Mouse (Mus musculus) hindbrain, embryonic 12.5 days (tissue): Measurements from ENCODE around the gene Dab1. TPM values are rescaled to one million over a fixed set of nuclear protein-coding genes. Genes with fewer than 3 reads are reported as not detected.

ENCODE experiments used
- ATAC-seq: fragments of 200-750 bp; cut with Nextera tagmentation; 2 replicates; pipeline ENCODE4 v1.8.0; 2017; ENCODE audit warnings: moderate TSS enrichment; ENCODE audit not compliant: low FRiP score
- H3K27ac ChIP-seq: fragments of 300-500 bp; sonication (generic); 2 replicates; pipeline ENCODE4 v1.5.1; 2016; ENCODE audit warnings: mild to moderate bottlenecking
- H3K27me3 ChIP-seq: fragments of 300-500 bp; sonication (generic); 2 replicates; pipeline ENCODE4 v1.6.1; 2016; ENCODE audit warnings: mild to moderate bottlenecking
- H3K36me3 ChIP-seq: fragments of 300-500 bp; sonication (generic); 2 replicates; pipeline ENCODE4 v1.6.1; 2016; ENCODE audit warnings: mild to moderate bottlenecking
- H3K4me1 ChIP-seq: fragments of 300-500 bp; sonication (generic); 2 replicates; pipeline ENCODE4 v1.6.1; 2016
- H3K4me2 ChIP-seq: fragments of 300-500 bp; sonication (generic); replicated peaks from 2 replicates; pipeline ENCODE4 v1.6.1; 2016; ENCODE audit warnings: mild to moderate bottlenecking
- H3K4me3 ChIP-seq: fragments of 300-500 bp; sonication (generic); 2 replicates; pipeline ENCODE4 v1.5.1; 2016; ENCODE audit warnings: mild to moderate bottlenecking
- H3K9ac ChIP-seq: fragments of 300-500 bp; sonication (generic); 2 replicates; pipeline ENCODE4 v1.6.1; 2016; ENCODE audit warnings: mild to moderate bottlenecking, moderate library complexity
- H3K9me3 ChIP-seq: fragments of 300-500 bp; sonication (generic); replicated peaks from 2 replicates; pipeline ENCODE4 v1.6.1; 2016; ENCODE audit warnings: mild to moderate bottlenecking
- WGBS: fragments of 180-500 bp; shearing (Covaris S2); methylation state at CpG from one replicate; pipeline ENCODE4 v1.1.7; 2016; 5-methylcytosine and 5-hydroxymethylcytosine counted together
- polyA plus RNA-seq: library from polyadenylated mRNA; unstranded; fragments of >200 nt; fragmentation: Nextera tagmentation; extraction: Ambion mirVana; gene quantifications from 2 replicates; pipeline ENCODE4 v1.2.1, GENCODE M21; 2016

Gene Dab1
- polyA plus RNA-seq, 1 experiment from 2014 or later: 77.0 TPM

- peaks cover 6% of the 10 kb centered on the region; the same call in 1 of the 2 replicates for H3K4me1 ChIP-seq
- H3K27ac ChIP-seq: no peak overlapping the region
- H3K9ac ChIP-seq: no peak overlapping the region
- no peak for ATAC-seq
- 73% methylated on average over 10 of the region's 10 CpGs for WGBS
- no peaks in the 10 kb centered on the region for H3K9me3 ChIP-seq
- H3K4me3 ChIP-seq: no peak overlapping the region
- no peak overlapping the region for H3K4me2 ChIP-seq
- no peaks in the 10 kb centered on the region for H3K36me3 ChIP-seq
- H3K27me3 ChIP-seq: no peaks in the 10 kb centered on the region
Measured at GRCm38 (mm10) chr4:104071296-104071695, 452.1 kb downstream of the Dab1 start.

DNA sequence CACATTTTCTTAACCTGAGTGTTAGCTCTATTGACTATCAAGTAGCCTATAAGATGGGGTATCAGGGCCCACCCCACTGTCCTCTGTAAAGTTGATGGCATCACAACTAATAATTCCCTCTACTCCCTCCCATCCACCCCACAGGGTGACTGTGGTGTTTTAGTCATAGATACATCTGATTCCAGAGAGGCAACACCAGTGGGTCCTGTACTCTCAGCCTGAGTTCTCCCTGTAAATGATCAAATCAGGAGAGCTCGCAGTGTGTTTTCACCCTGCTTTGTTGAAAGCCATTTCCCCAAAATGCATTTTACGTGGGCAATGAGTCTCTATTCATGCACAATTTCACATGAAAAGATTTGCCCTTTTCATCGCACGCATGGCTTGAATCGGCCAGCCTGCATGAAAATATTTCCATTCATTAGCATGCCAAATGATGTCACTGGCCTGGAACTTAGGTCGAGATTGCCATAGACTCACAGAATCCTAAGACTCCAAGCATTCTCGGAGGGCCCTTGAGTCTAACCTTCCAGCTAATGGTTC is 454.8 kb downstream of the Dab1 start:
- Histone ChIP-seq H3K4me3 (no peak overlapping the region), H3K4me1 (peaks cover 6% of the 10 kb centered on the region; the same call in 1 of the 2 replicates), H3K27me3 (no peaks in the 10 kb centered on the region), H3K9ac (no peak overlapping the region), H3K36me3 (no peaks in the 10 kb centered on the region), H3K4me2 (no peak overlapping the region), H3K9me3 (no peaks in the 10 kb centered on the region), H3K27ac (no peak overlapping the region)
- ATAC-seq: 0 out of 2 replicates have a peak, but pooled peaks have one; percentile 35
- WGBS: 25% methylated on average over 7 of the region's 7 CpGs

DNA sequence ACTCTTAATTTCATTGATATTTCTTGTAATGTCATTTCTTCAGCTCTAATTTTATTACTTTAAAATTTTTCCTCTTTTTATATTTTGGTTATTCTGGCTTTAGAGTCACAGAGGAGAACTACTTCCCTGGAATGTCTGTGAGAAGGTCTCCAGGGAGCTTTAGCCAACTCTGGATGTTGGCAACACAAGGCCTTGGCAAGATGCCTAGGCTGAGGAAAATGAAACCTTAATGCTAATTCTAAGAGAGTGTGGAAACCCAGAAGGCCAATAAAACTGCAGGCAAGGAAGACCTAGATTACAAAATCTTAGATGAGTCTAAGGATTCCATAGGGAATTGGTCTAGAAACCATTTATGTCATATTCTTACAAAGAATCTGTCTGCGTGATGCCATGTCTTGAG is 458.6 kb downstream of the Dab1 start:
- H3K4me2 ChIP-seq: no peak overlapping the region
- WGBS: 100% methylated on average over 1 of the region's 1 CpGs

GRCm38 (mm10) chr4:104106299-104106698 is 487.1 kb downstream of the Dab1 start:
- Histone ChIP-seq H3K27me3 (no peaks in the 10 kb centered on the region; the same call in 1 of the 2 replicates), H3K4me1 (no peaks in the 10 kb centered on the region), H3K9ac (no peak overlapping the region), H3K27ac (no peak overlapping the region), H3K4me3 (no peak overlapping the region), H3K9me3 (no peaks in the 10 kb centered on the region), H3K4me2 (no peak overlapping the region), H3K36me3 (no peaks in the 10 kb centered on the region)
- ATAC-seq: no peak
- WGBS: 71% methylated on average over 6 of the region's 6 CpGs

More for the DNA sequence above, 458.6 kb downstream of the Dab1 start:
- no peaks in the 10 kb centered on the region for H3K27me3 ChIP-seq
- ATAC-seq: no peak
- peaks cover 6% of the 10 kb centered on the region; the same call in 1 of the 2 replicates for H3K4me1 ChIP-seq
- no peak overlapping the region for H3K9ac ChIP-seq
- H3K4me3 ChIP-seq: no peak overlapping the region
- no peaks in the 10 kb centered on the region for H3K9me3 ChIP-seq
- H3K36me3 ChIP-seq: no peaks in the 10 kb centered on the region
- no peak overlapping the region for H3K27ac ChIP-seq

GRCm38 (mm10) chr4:104111614-104112013 is 492.5 kb downstream of the Dab1 start:
- Histone ChIP-seq H3K36me3 (no peaks in the 10 kb centered on the region), H3K27me3 (no peaks in the 10 kb centered on the region; the same call in 1 of the 2 replicates), H3K4me1 (peaks cover 6% of the 10 kb centered on the region), H3K9ac (no peak overlapping the region), H3K9me3 (no peaks in the 10 kb centered on the region), H3K4me3 (no peak overlapping the region), H3K27ac (no peak overlapping the region), H3K4me2 (no peak overlapping the region)
- no peak for ATAC-seq

- Histone ChIP-seq H3K27me3 (no peaks in the 10 kb centered on the region), H3K27ac (no peak overlapping the region), H3K4me3 (no peak overlapping the region), H3K4me2 (no peak overlapping the region), H3K9ac (no peak overlapping the region), H3K9me3 (no peaks in the 10 kb centered on the region; the same call in 1 of the 2 replicates), H3K36me3 (no peaks in the 10 kb centered on the region), H3K4me1 (peaks cover 6% of the 10 kb centered on the region)
- no peak for ATAC-seq
- 73% methylated on average over 13 of the region's 13 CpGs for WGBS
Measured at GRCm38 (mm10) chr4:104113209-104114005, 494.2 kb downstream of the Dab1 start.

DNA sequence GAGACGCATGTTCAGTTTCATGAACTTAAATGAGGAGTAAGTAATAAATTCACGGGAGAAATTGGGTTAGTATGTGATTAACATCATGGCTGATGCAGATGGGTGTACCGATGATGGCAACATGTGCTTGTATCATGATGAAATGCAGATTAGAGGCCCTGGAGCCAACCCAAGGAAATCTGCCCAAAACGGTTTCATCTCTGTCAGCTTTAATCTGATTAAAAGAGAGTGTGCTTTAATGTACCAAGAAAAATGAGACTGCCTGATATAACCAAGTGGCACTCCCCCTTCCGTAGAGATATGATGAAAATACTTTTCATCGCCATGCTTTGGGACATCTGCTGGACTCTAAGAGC is 494.8 kb downstream of the Dab1 start:
- H3K4me3 ChIP-seq: no peak overlapping the region
- H3K36me3 ChIP-seq: no peaks in the 10 kb centered on the region
- no peak overlapping the region for H3K27ac ChIP-seq
- 79% methylated on average over 6 of the region's 6 CpGs for WGBS
- no peaks in the 10 kb centered on the region; the same call in 1 of the 2 replicates for H3K9me3 ChIP-seq
- ATAC-seq: no peak
- H3K9ac ChIP-seq: no peak overlapping the region
- H3K4me2 ChIP-seq: no peak overlapping the region
- no peaks in the 10 kb centered on the region for H3K27me3 ChIP-seq
- H3K4me1 ChIP-seq: peaks cover 6% of the 10 kb centered on the region

- no peak overlapping the region for H3K27ac ChIP-seq
- H3K9me3 ChIP-seq: no peaks in the 10 kb centered on the region; the same call in 1 of the 2 replicates
- no peak for ATAC-seq
- no peak overlapping the region for H3K4me2 ChIP-seq
- WGBS: 88% methylated on average over 4 of the region's 4 CpGs
- no peaks in the 10 kb centered on the region for H3K27me3 ChIP-seq
- H3K9ac ChIP-seq: no peak overlapping the region
- H3K4me3 ChIP-seq: no peak overlapping the region
- H3K4me1 ChIP-seq: no peaks in the 10 kb centered on the region
- no peaks in the 10 kb centered on the region for H3K36me3 ChIP-seq
Measured at GRCm38 (mm10) chr4:104120108-104120507, 500.9 kb downstream of the Dab1 start.

- Histone ChIP-seq H3K27ac (no peak overlapping the region), H3K4me3 (no peak overlapping the region), H3K9ac (no peak overlapping the region), H3K36me3 (no peaks in the 10 kb centered on the region), H3K4me2 (no peak overlapping the region), H3K4me1 (no peaks in the 10 kb centered on the region), H3K27me3 (no peaks in the 10 kb centered on the region), H3K9me3 (no peaks in the 10 kb centered on the region; the same call in 1 of the 2 replicates)
- WGBS: 96% methylated on average over 5 of the region's 5 CpGs
- ATAC-seq: no peak
Measured at GRCm38 (mm10) chr4:104121959-104122358, 502.8 kb downstream of the Dab1 start.

GRCm38 (mm10) chr4:104122364-104122763 is 503.2 kb downstream of the Dab1 start:
- Histone ChIP-seq H3K36me3 (no peaks in the 10 kb centered on the region), H3K27me3 (no peaks in the 10 kb centered on the region), H3K27ac (no peak overlapping the region), H3K4me1 (no peaks in the 10 kb centered on the region), H3K9me3 (no peaks in the 10 kb centered on the region), H3K9ac (no peak overlapping the region), H3K4me3 (no peak overlapping the region), H3K4me2 (no peak overlapping the region)
- no peak for ATAC-seq
- 77% methylated on average over 1 of the region's 1 CpGs for whole genome bisulfite sequencing

DNA sequence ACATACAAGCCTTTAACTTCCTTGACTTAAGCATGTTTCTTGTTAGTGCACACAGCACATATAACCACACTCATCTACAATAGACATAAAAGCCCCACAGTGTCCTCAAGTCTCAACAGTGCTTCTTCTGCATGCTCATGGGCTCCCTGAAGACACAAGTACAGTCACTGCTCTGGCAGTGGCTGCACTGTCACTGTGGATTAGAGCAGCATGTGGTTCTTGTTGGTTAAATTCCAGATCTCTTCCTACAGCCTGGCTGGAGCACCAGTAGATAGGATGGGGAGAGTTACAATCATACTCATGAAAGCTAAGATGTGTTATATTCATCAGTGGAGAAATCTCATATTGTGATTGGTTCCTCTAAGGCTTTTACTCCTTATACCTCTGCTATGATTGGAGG is 534.5 kb downstream of the Dab1 start:
- no peaks in the 10 kb centered on the region for H3K36me3 ChIP-seq
- H3K27me3 ChIP-seq: no peaks in the 10 kb centered on the region
- no peak for ATAC-seq
- H3K9ac ChIP-seq: no peak overlapping the region
- H3K27ac ChIP-seq: no peak overlapping the region
- H3K4me1 ChIP-seq: no peaks in the 10 kb centered on the region
- no peak overlapping the region for H3K4me2 ChIP-seq
- no peaks in the 10 kb centered on the region for H3K9me3 ChIP-seq
- H3K4me3 ChIP-seq: no peak overlapping the region

GRCm38 (mm10) chr4:104178067-104178466 is 558.9 kb downstream of the Dab1 start:
- H3K4me1 ChIP-seq: no peaks in the 10 kb centered on the region
- H3K9ac ChIP-seq: no peak overlapping the region
- no peak overlapping the region for H3K4me2 ChIP-seq
- no peak overlapping the region for H3K4me3 ChIP-seq
- no peak for ATAC-seq
- 71% methylated on average over 3 of the region's 3 CpGs for WGBS
- no peak overlapping the region for H3K27ac ChIP-seq
- H3K27me3 ChIP-seq: no peaks in the 10 kb centered on the region
- H3K36me3 ChIP-seq: no peaks in the 10 kb centered on the region
- H3K9me3 ChIP-seq: no peaks in the 10 kb centered on the region

DNA sequence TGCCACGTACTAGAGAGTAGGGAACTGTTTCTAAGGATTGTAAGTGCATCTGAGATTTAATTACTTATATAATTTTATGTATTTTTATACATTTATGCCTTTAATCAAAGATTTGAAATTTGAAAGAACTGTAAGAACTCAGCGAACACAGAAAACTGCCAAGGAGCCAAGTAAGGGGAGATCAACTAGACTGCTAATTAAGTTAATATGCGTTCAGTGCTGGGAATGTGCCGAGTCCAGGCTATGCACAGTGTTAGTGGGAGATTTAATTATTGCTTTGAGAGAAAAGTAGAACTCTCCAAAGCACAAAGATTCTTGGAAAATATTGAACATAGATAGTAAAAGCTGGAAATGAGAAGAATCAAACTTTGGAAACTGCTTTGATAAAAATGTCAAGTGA is 567.2 kb downstream of the Dab1 start:
- Histone ChIP-seq H3K4me1 (no peaks in the 10 kb centered on the region), H3K4me3 (no peak overlapping the region), H3K9me3 (no peaks in the 10 kb centered on the region), H3K4me2 (no peak overlapping the region), H3K36me3 (no peaks in the 10 kb centered on the region), H3K27me3 (no peaks in the 10 kb centered on the region), H3K9ac (no peak overlapping the region), H3K27ac (no peak overlapping the region)
- WGBS: 83% methylated on average over 4 of the region's 4 CpGs
- no peak for ATAC-seq
